Mouse (Mus musculus) megakaryocyte, embryonic 14.5 days (primary cell): Measurements from ENCODE around the gene Rai14. TPM values are rescaled to one million over a fixed set of nuclear protein-coding genes. Genes with fewer than 3 reads are reported as not detected.

Experiments
- H3K27me3 ChIP-seq: replicated peaks from 2 replicates; pipeline ENCODE3; 2012; ENCODE audit warnings: inconsistent platforms
- H3K36me3 ChIP-seq: replicated peaks from 2 replicates; pipeline ENCODE3; 2012; ENCODE audit warnings: low read length, inconsistent platforms, mixed read lengths
- H3K4me1 ChIP-seq: 2 replicates; pipeline ENCODE4 v1.6.1; 2012; ENCODE audit warnings: inconsistent platforms
- H3K4me3 ChIP-seq: replicated peaks from 2 replicates; pipeline ENCODE3; 2012; ENCODE audit warnings: moderate library complexity, mild to moderate bottlenecking, inconsistent platforms
- H3K9me3 ChIP-seq: 2 replicates; pipeline ENCODE4 v1.6.1; 2012; ENCODE audit warnings: inconsistent platforms
- FLI1 ChIP-seq: IDR thresholded peaks from 2 replicates; pipeline ENCODE4 v1.6.1; 2012; ENCODE audit warnings: low read length, inconsistent platforms, mixed read lengths
- GATA1 ChIP-seq: IDR thresholded peaks from 3 replicates; pipeline ENCODE4 v1.6.1; 2012; ENCODE audit warnings: mixed read lengths, low read length, inconsistent platforms, borderline replicate concordance
- polyA plus RNA-seq: library from polyadenylated mRNA; stranded (reverse); fragments of >175 nt; gene quantifications from 2 replicates; pipeline ENCODE4 v1.2.3, GENCODE M21; 2012; ENCODE audit warnings: low replicate concordance; ENCODE audit not compliant: insufficient read depth

Rai14 gene
- polyA plus RNA-seq, result 2.1 TPM in 1 of 2 replicates, not detected in the other

DNA sequence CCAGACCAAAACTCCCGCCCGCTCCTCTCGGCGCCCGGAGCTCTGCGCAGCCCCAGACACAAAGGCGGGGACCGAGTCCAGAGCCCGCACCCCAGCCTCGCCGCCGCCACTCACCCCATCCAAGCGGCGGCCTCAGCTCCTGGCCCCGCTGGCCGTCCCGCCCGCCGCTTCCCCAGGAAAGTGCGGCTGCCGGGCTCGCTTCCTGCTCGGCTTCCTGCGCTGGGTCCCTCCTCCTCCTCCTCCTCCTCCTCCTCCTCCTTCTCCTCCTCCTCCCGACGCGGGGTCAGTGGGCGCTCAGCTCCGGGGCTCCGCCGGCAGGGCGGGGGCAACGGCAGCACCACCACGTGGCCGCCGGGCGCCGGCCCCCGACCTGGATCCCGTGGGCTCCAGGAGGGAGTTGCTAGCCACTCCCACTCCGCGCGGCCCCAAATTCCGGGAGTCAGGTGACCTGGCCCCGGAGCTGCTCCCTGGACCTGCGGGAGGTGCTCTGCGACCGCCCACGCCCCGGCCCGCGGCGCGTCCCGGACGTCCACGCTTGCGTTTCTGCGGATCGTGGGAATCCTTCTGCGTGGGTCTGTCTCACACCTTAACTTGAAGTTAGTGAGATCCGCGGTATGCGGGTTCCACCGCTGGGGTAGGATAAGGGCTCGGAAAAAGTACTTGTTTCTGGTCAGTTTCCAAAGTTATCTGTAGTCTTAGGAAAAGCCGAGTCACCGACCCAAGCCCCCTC, at the start of gene Rai14:
Gene Rai14 (minus strand): TSS at position 216 of the 730 bp plus-strand sequence.
- H3K36me3 ChIP-seq, result peaks cover 32% of the 10 kb centered on the region
- H3K27me3 ChIP-seq, result peaks cover 3% of the 10 kb centered on the region
- peaks cover 19% of the 10 kb centered on the region for H3K9me3 ChIP-seq
- TF ChIP-seq GATA1 (no peak), FLI1 (no peak)
- peaks cover 47% of the 10 kb centered on the region for H3K4me1 ChIP-seq
- peak within 1 kb of the TSS; percentile 98 for H3K4me3 ChIP-seq

GRCm38 (mm10) chr15:10761441-10761840, 47.0 kb upstream of the Rai14 start:
- TF ChIP-seq GATA1, result no peak
- TF ChIP-seq FLI1, result no peak
- no peaks in the 10 kb centered on the region for H3K27me3 ChIP-seq

DNA sequence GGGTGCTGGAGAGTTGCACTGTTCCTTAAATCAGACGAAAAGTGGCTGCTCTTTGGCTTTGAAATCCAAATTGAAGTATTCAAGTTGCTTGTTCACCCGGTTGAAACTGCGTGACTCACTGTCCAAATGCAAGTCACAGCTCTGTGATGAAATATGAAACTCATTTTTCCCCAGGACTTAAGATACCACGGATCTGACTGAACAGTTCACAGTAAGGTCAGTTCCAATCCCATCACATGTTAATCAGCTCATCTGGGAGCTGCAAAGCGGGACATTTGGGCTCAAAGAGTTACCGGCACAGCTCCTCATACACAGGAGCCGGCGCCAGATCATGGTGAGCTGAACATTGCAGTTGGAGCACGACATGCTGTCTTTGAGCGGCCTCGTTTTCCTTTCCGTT, 45.6 kb upstream of the Rai14 start:
- Histone ChIP-seq H3K4me1 (peaks cover 69% of the 10 kb centered on the region), H3K27me3 (no peaks in the 10 kb centered on the region), H3K36me3 (no peaks in the 10 kb centered on the region), H3K4me3 (peak overlapping the region; percentile 4), H3K9me3 (no peaks in the 10 kb centered on the region; the same call in 1 of the 2 replicates)
- TF ChIP-seq FLI1, result no peak
- TF ChIP-seq GATA1, result no peak

More at GRCm38 (mm10) chr15:10761441-10761840, 47.0 kb upstream of the Rai14 start:
- Histone ChIP-seq H3K4me1 (peaks cover 70% of the 10 kb centered on the region), H3K9me3 (no peaks in the 10 kb centered on the region), H3K36me3 (no peaks in the 10 kb centered on the region), H3K4me3 (no peak overlapping the region)

GRCm38 (mm10) chr15:10759440-10759839, 45.0 kb upstream of the Rai14 start:
- peaks cover 64% of the 10 kb centered on the region for H3K4me1 ChIP-seq
- TF ChIP-seq FLI1 (no peak), GATA1 (no peak)
- H3K9me3 ChIP-seq, result no peaks in the 10 kb centered on the region; the same call in 1 of the 2 replicates
- H3K27me3 ChIP-seq, result no peaks in the 10 kb centered on the region
- H3K36me3 ChIP-seq, result no peaks in the 10 kb centered on the region
- no peak overlapping the region for H3K4me3 ChIP-seq

DNA sequence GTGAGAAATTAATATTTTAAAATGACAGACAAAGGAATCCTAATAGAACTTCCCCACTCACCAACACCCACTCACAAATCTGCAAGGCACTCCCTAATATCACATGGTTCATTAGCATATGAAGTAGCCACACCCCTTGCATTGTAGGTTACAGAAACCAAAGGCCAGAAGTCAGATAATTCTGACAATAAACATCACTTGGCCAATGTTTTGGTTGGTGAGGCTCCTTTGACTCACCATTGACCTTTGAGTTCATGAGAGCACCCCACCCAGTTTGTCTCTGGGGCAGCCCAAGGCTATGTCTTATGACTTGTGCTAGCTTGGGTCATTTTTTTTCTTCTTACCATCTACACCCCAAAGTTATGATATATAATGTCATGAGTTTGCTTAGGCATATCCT, 44.4 kb upstream of the Rai14 start:
- Histone ChIP-seq H3K27me3 (no peaks in the 10 kb centered on the region), H3K4me1 (peaks cover 60% of the 10 kb centered on the region), H3K4me3 (no peak overlapping the region), H3K36me3 (no peaks in the 10 kb centered on the region), H3K9me3 (no peaks in the 10 kb centered on the region; the same call in 1 of the 2 replicates)
- no peak for TF ChIP-seq FLI1
- no peak for TF ChIP-seq GATA1

- no peak overlapping the region for H3K4me3 ChIP-seq
- TF ChIP-seq GATA1, result no peak
- no peak for TF ChIP-seq FLI1
- no peaks in the 10 kb centered on the region for H3K27me3 ChIP-seq
- peaks cover 44% of the 10 kb centered on the region for H3K4me1 ChIP-seq
- H3K9me3 ChIP-seq, result no peaks in the 10 kb centered on the region; the same call in 1 of the 2 replicates
- H3K36me3 ChIP-seq, result no peaks in the 10 kb centered on the region
Observed at GRCm38 (mm10) chr15:10751141-10751540, 36.7 kb upstream of the Rai14 start.

DNA sequence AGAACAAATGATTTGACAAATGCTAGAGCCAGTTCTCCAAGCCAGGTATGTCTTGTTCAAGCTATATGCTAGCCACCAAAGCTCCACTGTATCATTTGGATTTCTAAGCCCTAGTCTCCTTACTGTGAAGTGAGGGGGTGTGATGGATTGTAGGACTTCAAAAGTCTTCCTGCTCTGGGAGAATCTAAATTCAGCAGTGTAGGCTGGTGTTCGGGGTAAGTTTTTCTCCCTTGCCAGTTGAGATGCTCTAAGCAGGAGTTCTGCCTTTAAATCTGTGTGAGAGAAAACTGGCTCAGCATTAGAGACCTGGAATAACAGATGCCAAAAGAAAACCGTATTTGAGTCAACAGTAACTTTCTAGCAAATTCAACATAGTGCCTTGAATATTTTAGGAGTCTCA, 35.9 kb upstream of the Rai14 start:
- TF ChIP-seq GATA1 (no peak), FLI1 (no peak)
- Histone ChIP-seq H3K4me3 (no peak overlapping the region), H3K27me3 (no peaks in the 10 kb centered on the region), H3K4me1 (peaks cover 38% of the 10 kb centered on the region), H3K36me3 (no peaks in the 10 kb centered on the region), H3K9me3 (no peaks in the 10 kb centered on the region)

DNA sequence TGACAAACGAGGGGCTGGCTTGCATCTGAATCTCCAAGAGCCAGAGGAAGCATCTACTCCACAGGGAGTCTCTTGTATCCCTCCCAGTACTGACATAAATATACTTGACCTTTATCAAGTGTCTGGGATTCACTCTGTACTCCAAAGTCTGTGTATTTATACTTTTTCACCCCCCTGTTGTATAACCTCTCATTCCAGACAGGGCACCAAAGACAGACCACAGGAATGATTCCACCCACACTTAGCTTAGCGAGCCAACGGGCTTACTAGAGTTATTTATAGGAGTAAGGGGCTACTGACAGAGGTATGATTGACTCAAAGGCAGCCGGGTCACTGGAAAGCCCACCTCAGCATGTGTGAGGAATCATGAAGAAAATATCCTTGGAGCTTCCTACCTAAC, 35.3 kb upstream of the Rai14 start:
- Histone ChIP-seq H3K36me3 (no peaks in the 10 kb centered on the region), H3K4me3 (no peak overlapping the region), H3K4me1 (peaks cover 38% of the 10 kb centered on the region), H3K27me3 (no peaks in the 10 kb centered on the region), H3K9me3 (no peaks in the 10 kb centered on the region)
- TF ChIP-seq GATA1 (no peak), FLI1 (no peak)

DNA sequence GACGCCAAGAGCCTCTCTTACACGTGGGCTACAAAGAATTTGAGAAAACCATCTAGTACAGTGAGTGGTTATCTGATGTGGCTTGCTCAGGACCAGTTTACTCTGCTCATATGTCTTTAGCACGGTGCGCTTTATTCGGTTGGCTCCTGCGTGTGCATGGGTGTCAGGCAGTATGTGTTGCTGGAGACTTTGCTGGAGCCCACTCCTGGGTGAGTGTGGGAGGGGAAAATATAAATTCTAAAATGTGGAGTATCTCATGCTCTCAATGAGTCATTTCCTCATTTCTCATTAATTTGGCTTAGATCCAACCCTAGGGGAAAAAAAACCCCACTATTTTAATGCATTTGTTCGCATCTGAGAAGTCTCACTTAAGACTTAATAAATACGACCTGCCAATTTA, 33.2 kb upstream of the Rai14 start:
- peaks cover 38% of the 10 kb centered on the region for H3K4me1 ChIP-seq
- TF ChIP-seq FLI1, result no peak
- H3K9me3 ChIP-seq, result no peaks in the 10 kb centered on the region
- no peaks in the 10 kb centered on the region for H3K27me3 ChIP-seq
- no peaks in the 10 kb centered on the region for H3K36me3 ChIP-seq
- no peak overlapping the region for H3K4me3 ChIP-seq

GRCm38 (mm10) chr15:10747226-10747625, 32.8 kb upstream of the Rai14 start:
- no peak for TF ChIP-seq FLI1
- TF ChIP-seq GATA1, result no peak
- peaks cover 36% of the 10 kb centered on the region for H3K4me1 ChIP-seq
- H3K36me3 ChIP-seq, result no peaks in the 10 kb centered on the region
- H3K9me3 ChIP-seq, result no peaks in the 10 kb centered on the region
- H3K27me3 ChIP-seq, result no peaks in the 10 kb centered on the region
- H3K4me3 ChIP-seq, result no peak overlapping the region
